Mouse (Mus musculus) adrenal gland, adult 2 months (tissue): ENCODE data around the gene Rbl1. TPM values are rescaled to one million over a fixed set of nuclear protein-coding genes. Genes with fewer than 3 reads are reported as not detected.
"Not testable (repeated sequence)": the region's sequence is repeated elsewhere in the genome, so short reads cannot be mapped to it uniquely, and the experiment has no call there.

ENCODE experiments used
- DNase-seq: peaks from one replicate; pipeline ENCODE4 v3.0.0; 2021
- polyA plus RNA-seq: library from polyadenylated mRNA; depleted of rRNA; stranded (reverse); fragments of >200 nt; gene quantifications from 2 replicates; pipeline ENCODE4 v1.2.3, GENCODE M21; 2012
- total RNA-seq, 2 experiments: library from RNA; stranded (reverse); gene quantifications; 2 replicates each; pipeline ENCODE4 v1.2.3; 2021

The Rbl1 gene
- total and polyA plus RNA-seq, 3 experiments = 1.6 to 5.6 (median 3.7) TPM

GRCm38 (mm10) chr2:157172984-157173383, 31.4 kb downstream of the Rbl1 start:
- DNase-seq = no peak

- DNase-seq = no peak
Measured at GRCm38 (mm10) chr2:157170626-157171025, 33.7 kb downstream of the Rbl1 start.

GRCm38 (mm10) chr2:157170166-157170565, 34.2 kb downstream of the Rbl1 start:
- DNase-seq = no peak

GRCm38 (mm10) chr2:157166371-157167080, 37.8 kb downstream of the Rbl1 start:
- DNase-seq = no peak

GRCm38 (mm10) chr2:157165312-157166224, 38.8 kb downstream of the Rbl1 start:
- DNase-seq = not testable (repeated sequence)

- DNase-seq = no peak
Measured at GRCm38 (mm10) chr2:157164101-157164500, 40.2 kb downstream of the Rbl1 start.

- DNase-seq = no peak
Measured at GRCm38 (mm10) chr2:157156079-157156478, 48.3 kb downstream of the Rbl1 start.

GRCm38 (mm10) chr2:157153235-157153634, 51.1 kb downstream of the Rbl1 start:
- no peak for DNase-seq

- DNase-seq = no peak
Measured at GRCm38 (mm10) chr2:157148417-157148816, 55.9 kb downstream of the Rbl1 start.

GRCm38 (mm10) chr2:157147397-157148020, 56.8 kb downstream of the Rbl1 start:
- DNase-seq = no peak

GRCm38 (mm10) chr2:157145173-157145572, 59.2 kb downstream of the Rbl1 start:
- DNase-seq = no peak

- DNase-seq = no peak
Measured at GRCm38 (mm10) chr2:157144132-157144531, 60.2 kb downstream of the Rbl1 start.

GRCm38 (mm10) chr2:157141962-157142361, 62.4 kb downstream of the Rbl1 start:
- no peak for DNase-seq

- DNase-seq = no peak
Measured at GRCm38 (mm10) chr2:157139251-157139802, 65.0 kb downstream of the Rbl1 start.

GRCm38 (mm10) chr2:157138808-157139207, 65.5 kb downstream of the Rbl1 start:
- DNase-seq = no peak

- no peak for DNase-seq
Measured at GRCm38 (mm10) chr2:157137959-157138731, 66.2 kb downstream of the Rbl1 start.

GRCm38 (mm10) chr2:157136646-157137045, 67.7 kb downstream of the Rbl1 start:
- DNase-seq = peak; percentile 24

- DNase-seq = no peak
Measured at GRCm38 (mm10) chr2:157136176-157136575, 68.2 kb downstream of the Rbl1 start.

GRCm38 (mm10) chr2:157135529-157136120, 68.7 kb downstream of the Rbl1 start:
- DNase-seq = no peak

GRCm38 (mm10) chr2:157135014-157135413, 69.3 kb downstream of the Rbl1 start, which contains the start of gene Samhd1:
TSS of gene Samhd1 (minus strand) at chr2:157135265.
- peak; percentile 98 for DNase-seq

GRCm38 (mm10) chr2:157134479-157134931, 69.8 kb downstream of the Rbl1 start:
- DNase-seq = no peak
